20 mouse cellular contexts compared by ENCODE assay signal in genomic region chr19:24418030-24418429, GRCm38 (mm10). TPM values are rescaled to one million over a fixed set of nuclear protein-coding genes. Genes with fewer than 3 reads are reported as not detected.
A peak's percentile ranks its signal among the peaks of the same experiment; 100 is the strongest.
DNase-seq lines count a peak whose midpoint lies in the region; TF ChIP-seq lines count a peak whose summit lies in the region.
"Had no signal": no experiment of that assay in that cellular context is flagged by ENCODE, and none has a peak within 500 bp of the region (broad histone marks: within the 10 kb centered on the region; RNA-seq: fewer than 3 reads in every experiment).

No protein-coding gene starts in this region.

- no peak for TF ChIP-seq POLR2A in bone marrow macrophage, adult 2 months (IDR thresholded peaks at IDR 0.05; ENCODE audit: borderline replicate concordance, low read depth, low read length)

- no peak overlapping the region for H3K4me3 ChIP-seq in left cerebral cortex, adult 2 months
- no peak overlapping the region for H3K4me3 ChIP-seq in bone marrow macrophage, adult 2 months (ENCODE audit: insufficient read depth, low read length)
- no peak overlapping the region for H3K4me3 ChIP-seq in macrophage (ENCODE audit: inconsistent target)
- H3K4me3 ChIP-seq: embryonic facial prominence, embryonic 10.5 days; embryonic facial prominence, embryonic 12.5 days; forebrain, embryonic 13.5 days; forebrain, embryonic 15.5 days had no signal

- no peaks in the 10 kb centered on the region for H3K36me3 ChIP-seq in macrophage (ENCODE audit: inconsistent target)
- H3K36me3 ChIP-seq: embryonic facial prominence, embryonic 10.5 days; embryonic facial prominence, embryonic 12.5 days; forebrain, embryonic 15.5 days had no signal

- peaks cover 24% of the 10 kb centered on the region for H3K4me1 ChIP-seq in bone marrow macrophage, adult 2 months (ENCODE audit: control insufficient read depth, insufficient read depth, low read length)
- H3K4me1 ChIP-seq: embryonic facial prominence, embryonic 10.5 days; embryonic facial prominence, embryonic 12.5 days had no signal

- 79% methylated on average over 3 of the region's 3 CpGs for WGBS in macrophage (ENCODE audit: missing documents)

- no peak for TF ChIP-seq CTCF in left cerebral cortex, adult 2 months (IDR thresholded peaks at IDR 0.05)
- no peak for TF ChIP-seq CTCF in bone marrow macrophage, adult 2 months (IDR thresholded peaks at IDR 0.05; ENCODE audit: low read depth, low read length)

- no peak for DNase-seq in left cerebral cortex, adult 2 months (ENCODE audit: extremely low spot score in 1 of 2, low spot score in 2 of 2)
- no peak for DNase-seq in left cerebral cortex, adult 9 months (ENCODE audit: low spot score in 2 of 2)
- no peak for DNase-seq in lung, postnatal 4 days
- DNase-seq in B cell, adult 2 months = no peak
- DNase-seq in cerebellum, postnatal 10 days = no peak
- DNase-seq: adrenal gland, adult 2 months; adrenal gland, postnatal 10 days; adrenal gland, postnatal 25 days; cerebellum, adult 11 months; cerebellum, adult 18-20 months; cerebellum, adult 8-10 months; cerebellum, adult 9-11 months; cerebellum, postnatal 25 days; forebrain, postnatal 0 days had no signal

- no peaks in the 10 kb centered on the region for H3K79me2 ChIP-seq in macrophage (ENCODE audit: inconsistent target)

- intact Hi-C loops in left cerebral cortex, adult 2 months (cut with DNase I) = loop anchor here (5.0 kb wide), 1 partner anchor 104 kb away; no protein-coding TSS in a partner anchor

- H3K27ac ChIP-seq in left cerebral cortex, adult 2 months = peak overlapping the region; percentile 55
- H3K27ac ChIP-seq in bone marrow macrophage, adult 2 months (ENCODE audit: insufficient read depth, low read depth, low read length) = peak overlapping the region; percentile 29
- H3K27ac ChIP-seq in macrophage = peak overlapping the region; percentile 59; the same call in 1 of the 2 replicates
- H3K27ac ChIP-seq: embryonic facial prominence, embryonic 10.5 days; embryonic facial prominence, embryonic 12.5 days; forebrain, embryonic 13.5 days; forebrain, embryonic 15.5 days had no signal

RNA-seq across cellular contexts. Expression of gene Fam122a, which starts 59.1 kb away (rescaled TPM):
- total RNA-seq in left cerebral cortex, adult 2 months (2021) = 10 to 100 TPM; 26.8 to 32.2 TPM
- 17.2 and 17.7 TPM in 2 replicates for polyA plus RNA-seq in bone marrow macrophage, adult 2 months (2012; ENCODE audit: insufficient read depth, insufficient read length, missing spikeins)
- 10 to 100 TPM in 7 of 26 experiments, 1 to 10 TPM in 19; 1.8 to 16.2 (median 6.3) TPM for total RNA-seq in macrophage (2018; cell fraction: chromatin; rRNA removed)
- 10 to 100 TPM; 14.5 to 27.8 (median 22.8) TPM for total RNA-seq in macrophage (2018; cell fraction: cytosol; rRNA removed)
- 10 to 100 TPM in 21 of 26 experiments, 1 to 10 TPM in 5; 5.3 to 31.5 (median 13.9) TPM for total RNA-seq in macrophage (2018; cell fraction: nucleus; rRNA removed)
- 17.3 to 43.9 TPM (median 22.3 TPM) in 3 replicates for polyA plus RNA-seq in macrophage (2018)
